Mouse (Mus musculus): ENCODE data around the gene P3h3.
A peak's percentile ranks its signal among the peaks of the same experiment; 100 is the strongest.
"Not testable (repeated sequence)": the region's sequence is repeated elsewhere in the genome, so short reads cannot be mapped to it uniquely, and the experiment has no call there.

Gene P3h3

GRCm38 (mm10) chr6:124865766-124866362 is 8.3 kb upstream of the P3h3 start:
- peak; percentile 43 to 51 for DNase-seq

GRCm38 (mm10) chr6:124863658-124864298 is 6.2 kb upstream of the P3h3 start, which contains the start of gene Gpr162:
Gpr162 (minus strand) TSS chr6:124863983.
- DNase-seq = peak; percentile 56 to 79

- no peak for DNase-seq
Measured at GRCm38 (mm10) chr6:124863125-124863657, 5.6 kb upstream of the P3h3 start.

GRCm38 (mm10) chr6:124862406-124863124 is 5.0 kb upstream of the P3h3 start:
- DNase-seq = no peak

GRCm38 (mm10) chr6:124861802-124862201 is 4.2 kb upstream of the P3h3 start:
- DNase-seq = no peak

- DNase-seq = no peak
Measured at GRCm38 (mm10) chr6:124861266-124861665, 3.7 kb upstream of the P3h3 start.

GRCm38 (mm10) chr6:124860511-124860910 is 3.0 kb upstream of the P3h3 start:
- no peak for DNase-seq

- peak; percentile 87 to 96 for DNase-seq
Measured at GRCm38 (mm10) chr6:124859725-124860124, 2.2 kb upstream of the P3h3 start.

GRCm38 (mm10) chr6:124858561-124859318 is 1.2 kb upstream of the P3h3 start:
- no peak for DNase-seq

- DNase-seq = no peak
Measured at GRCm38 (mm10) chr6:124857840-124858530, 433 bp upstream of the P3h3 start.

GRCm38 (mm10) chr6:124856321-124856720 is 1.2 kb downstream of the P3h3 start:
- no peak for DNase-seq

- DNase-seq = no peak
Measured at GRCm38 (mm10) chr6:124854647-124855046, 2.9 kb downstream of the P3h3 start.

- DNase-seq = no peak
Measured at GRCm38 (mm10) chr6:124850535-124850934, 7.0 kb downstream of the P3h3 start.

GRCm38 (mm10) chr6:124847305-124847704 is 10.2 kb downstream of the P3h3 start:
- DNase-seq = peak; percentile 89 to 94

- no peak for DNase-seq
Measured at GRCm38 (mm10) chr6:124840241-124841167, 17.0 kb downstream of the P3h3 start, which contains the start of gene Gnb3. Gnb3 (minus strand) TSS chr6:124840275.

GRCm38 (mm10) chr6:124839805-124840204 is 17.7 kb downstream of the P3h3 start:
- no peak for DNase-seq

- DNase-seq = no peak
Measured at GRCm38 (mm10) chr6:124836411-124836810, 21.1 kb downstream of the P3h3 start.

GRCm38 (mm10) chr6:124835531-124835930 is 22.0 kb downstream of the P3h3 start:
- no peak for DNase-seq

GRCm38 (mm10) chr6:124834512-124835081 is 23.0 kb downstream of the P3h3 start:
- no peak for DNase-seq

GRCm38 (mm10) chr6:124831649-124832048 is 25.9 kb downstream of the P3h3 start:
- DNase-seq = no peak

GRCm38 (mm10) chr6:124831199-124831598 is 26.4 kb downstream of the P3h3 start:
- DNase-seq = not testable (repeated sequence)
